Mouse (Mus musculus) ES-Bruce4 (cell line): Measurements from ENCODE around the gene Pheta1.

Experiments used
- CTCF ChIP-seq: IDR thresholded peaks from one replicate; pipeline ENCODE4 v1.8.1; 2011; ENCODE audit warnings: low read depth, low read length
- EP300 ChIP-seq: IDR thresholded peaks from 2 replicates; pipeline ENCODE4 v1.6.1; 2011; ENCODE audit warnings: low read depth, low read length; ENCODE audit not compliant: insufficient read depth

DNA sequence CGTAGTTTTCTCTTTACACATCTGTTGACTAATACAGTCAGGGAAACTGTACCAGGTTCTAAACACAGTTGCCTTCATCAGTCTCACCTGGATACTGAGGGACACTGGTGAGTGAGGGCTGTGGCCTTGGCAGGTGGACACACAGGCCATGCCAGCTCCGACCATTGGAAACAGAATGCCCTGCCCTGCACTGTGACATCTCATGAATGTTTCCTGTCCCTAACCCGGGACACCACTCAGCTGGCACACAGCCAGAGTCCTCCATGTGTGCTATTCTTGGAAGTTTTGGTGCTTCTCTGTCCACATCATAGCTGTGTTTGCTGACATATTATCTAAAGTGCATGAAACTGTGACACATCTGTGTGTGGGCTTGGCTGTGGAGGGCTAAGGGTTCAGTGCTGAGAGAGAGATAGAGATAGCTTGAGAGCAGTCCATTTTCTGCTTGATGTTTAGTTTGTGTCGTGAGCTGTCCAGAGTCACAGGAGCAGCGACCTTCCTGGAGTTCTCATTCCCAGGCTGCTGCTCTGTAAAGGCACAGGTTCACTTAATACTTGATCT, 39.0 kb upstream of the Pheta1 start:
- TF ChIP-seq CTCF (no peak), EP300 (no peak)
